Mouse (Mus musculus) embryonic facial prominence, embryonic 15.5 days (tissue): ENCODE measurements around the gene Amn1. TPM values are rescaled to one million over a fixed set of nuclear protein-coding genes. Genes with fewer than 3 reads are reported as not detected.

ENCODE experiments used
- polyA plus RNA-seq: library from polyadenylated mRNA; unstranded; fragments of >200 nt; fragmentation: Nextera tagmentation; extraction: Ambion mirVana; gene quantifications from 2 replicates; pipeline ENCODE4 v1.2.1, GENCODE M21; 2015

The Amn1 gene
- polyA plus RNA-seq, 1 experiment from 2014 or later, result 29.7 TPM

Other genes with a start within 250 kb of the Amn1 start
- gene Sinhcaf, start 242.2 kb downstream of the Amn1 start, polyA plus RNA-seq, result 70.7 and 76.4 TPM in 2 replicates
- 5.5 and 5.6 TPM in 2 replicates for gene Dennd5b, start 87.0 kb downstream of the Amn1 start, polyA plus RNA-seq
- gene Gm10203, start 58.5 kb downstream of the Amn1 start, polyA plus RNA-seq, result not detected in 2 replicates
- 13.0 and 15.4 TPM in 2 replicates for gene Etfbkmt, start 48.9 kb downstream of the Amn1 start, polyA plus RNA-seq
- gene Resf1, start 120.7 kb upstream of the Amn1 start, polyA plus RNA-seq, result 39.9 and 42.5 TPM in 2 replicates
- 3.2 and 3.6 TPM in 2 replicates for gene Bicd1, start 220.2 kb upstream of the Amn1 start, polyA plus RNA-seq